Mouse (Mus musculus) ES-Bruce4 (cell line): ENCODE data around the gene Spryd7.

Experiments used
- CTCF ChIP-seq: IDR thresholded peaks from one replicate; pipeline ENCODE4 v1.8.1; 2011; ENCODE audit warnings: low read depth, low read length
- POLR2A ChIP-seq: IDR thresholded peaks from one replicate; pipeline ENCODE4 v1.8.1; 2011; ENCODE audit warnings: low read length; ENCODE audit not compliant: insufficient read depth

DNA sequence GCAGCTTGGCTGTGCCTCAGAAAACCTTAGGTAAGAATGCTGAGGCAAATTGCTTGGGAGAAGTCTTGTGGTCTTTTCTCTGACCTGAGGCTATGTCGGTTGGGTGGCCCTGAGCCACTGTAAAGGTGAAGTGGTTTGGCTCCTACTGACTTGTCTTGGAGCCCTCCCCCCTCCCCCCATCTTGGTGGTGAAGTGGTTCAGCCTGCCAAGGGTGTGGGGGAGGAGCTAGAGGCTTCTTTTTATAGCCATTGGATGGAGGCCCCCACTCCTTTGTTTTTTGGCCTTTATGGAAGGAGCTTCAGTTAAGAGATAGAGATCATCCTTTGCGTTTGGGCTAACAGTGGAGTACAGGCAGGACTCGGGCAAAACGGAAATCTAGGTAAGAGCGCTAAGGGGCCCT lies 41.3 kb upstream of the Spryd7 start, which contains the start of gene Trim13:
- TF ChIP-seq POLR2A = peak; percentile 48
- TF ChIP-seq CTCF = no peak
